Mouse (Mus musculus): Measurements from ENCODE around the gene Spsb2. TPM values are rescaled to one million over a fixed set of nuclear protein-coding genes. Genes with fewer than 3 reads are reported as not detected.

The Spsb2 gene
- total RNA-seq (2014; rRNA removed) (7.3 and 8.7 TPM in 2 replicates), polyA plus RNA-seq (2015; fragmentation: Nextera tagmentation; extraction: Ambion mirVana) (9.6 and 9.8 TPM in 2 replicates)

GRCm38 (mm10) chr6:124808358-124809012 lies at the start of gene Spsb2:
TSS of gene Spsb2 (plus strand) at chr6:124808661.
- Histone ChIP-seq H3K4me3 (ENCODE audit: low read length) (peak within 1 kb of the TSS; percentile 51), H3K27me3 (ENCODE audit: insufficient read depth, low read length) (no peaks in the 10 kb centered on the region), H3K4me1 (ENCODE audit: insufficient read depth, low read length) (peaks cover 22% of the 10 kb centered on the region), H3K9me3 (ENCODE audit: low read length) (no peaks in the 10 kb centered on the region), H3K4me2 (ENCODE audit: low read depth, low read length) (peak within 1 kb of the TSS; percentile 97), H3K36me3 (ENCODE audit: insufficient read depth, low read length) (no peaks in the 10 kb centered on the region), H3K27ac (peak within 1 kb of the TSS; percentile 78), H3K9ac (replicated peaks; ENCODE audit: low read length) (peak within 1 kb of the TSS; percentile 54)
- no peak for TF ChIP-seq CTCF (IDR thresholded peaks at IDR 0.05; ENCODE audit: low read depth)
- peak; percentile 36 for ATAC-seq
- 5% methylated on average over 29 of the region's 29 CpGs for WGBS
- peak; percentile 75 for DNase-seq (ENCODE audit: low spot score)

- Histone ChIP-seq H3K27ac (peak overlapping the region; percentile 97), H3K36me3 (ENCODE audit: insufficient read depth, low read length) (no peaks in the 10 kb centered on the region; the same call in 1 of the 2 replicates), H3K4me2 (ENCODE audit: low read depth, low read length) (no peak overlapping the region), H3K4me3 (ENCODE audit: low read length) (no peak overlapping the region), H3K27me3 (ENCODE audit: insufficient read depth, low read length) (no peaks in the 10 kb centered on the region), H3K4me1 (ENCODE audit: insufficient read depth, low read length) (peaks cover 31% of the 10 kb centered on the region), H3K9me3 (ENCODE audit: low read length) (no peaks in the 10 kb centered on the region), H3K9ac (replicated peaks; ENCODE audit: low read length) (no peak overlapping the region)
- no peak for ATAC-seq
- TF ChIP-seq CTCF (IDR thresholded peaks at IDR 0.05; ENCODE audit: low read depth) = no peak
- no peak for DNase-seq (ENCODE audit: low spot score)
- 51% methylated on average over 2 of the region's 2 CpGs for WGBS
Measured at GRCm38 (mm10) chr6:124758849-124759232, 49.6 kb upstream of the Spsb2 start.

GRCm38 (mm10) chr6:124759259-124759658 lies 49.2 kb upstream of the Spsb2 start:
- Histone ChIP-seq H3K36me3 (ENCODE audit: insufficient read depth, low read length) (no peaks in the 10 kb centered on the region; the same call in 1 of the 2 replicates), H3K4me2 (ENCODE audit: low read depth, low read length) (no peak overlapping the region), H3K9ac (replicated peaks; ENCODE audit: low read length) (no peak overlapping the region), H3K27ac (peak overlapping the region; percentile 97), H3K9me3 (ENCODE audit: low read length) (no peaks in the 10 kb centered on the region), H3K27me3 (ENCODE audit: insufficient read depth, low read length) (no peaks in the 10 kb centered on the region), H3K4me1 (ENCODE audit: insufficient read depth, low read length) (peaks cover 28% of the 10 kb centered on the region), H3K4me3 (ENCODE audit: low read length) (no peak overlapping the region)
- WGBS = 1% methylated on average over 5 of the region's 5 CpGs
- peak; percentile 83 for DNase-seq (ENCODE audit: low spot score)
- TF ChIP-seq CTCF (IDR thresholded peaks at IDR 0.05; ENCODE audit: low read depth) = peak; percentile 87
- ATAC-seq = no peak

GRCm38 (mm10) chr6:124765951-124766350 lies 42.5 kb upstream of the Spsb2 start:
- H3K4me1 ChIP-seq (ENCODE audit: insufficient read depth, low read length) = peaks cover 19% of the 10 kb centered on the region
- DNase-seq (ENCODE audit: low spot score) = no peak
- no peaks in the 10 kb centered on the region; the same call in 1 of the 2 replicates for H3K36me3 ChIP-seq (ENCODE audit: insufficient read depth, low read length)
- no peak overlapping the region for H3K27ac ChIP-seq
- H3K4me2 ChIP-seq (ENCODE audit: low read depth, low read length) = no peak overlapping the region
- H3K9ac ChIP-seq (replicated peaks; ENCODE audit: low read length) = no peak overlapping the region
- no peaks in the 10 kb centered on the region for H3K27me3 ChIP-seq (ENCODE audit: insufficient read depth, low read length)
- 86% methylated on average over 7 of the region's 7 CpGs for WGBS
- no peak overlapping the region for H3K4me3 ChIP-seq (ENCODE audit: low read length)
- no peak for TF ChIP-seq CTCF (IDR thresholded peaks at IDR 0.05; ENCODE audit: low read depth)
- ATAC-seq = no peak
- H3K9me3 ChIP-seq (ENCODE audit: low read length) = no peaks in the 10 kb centered on the region

GRCm38 (mm10) chr6:124767536-124767919 lies 40.9 kb upstream of the Spsb2 start:
- ATAC-seq (0 out of 2 replicates have a peak, but pooled peaks have one; percentile 0), DNase-seq (ENCODE audit: low spot score) (no peak)
- Histone ChIP-seq H3K4me1 (ENCODE audit: insufficient read depth, low read length) (peaks cover 19% of the 10 kb centered on the region), H3K9me3 (ENCODE audit: low read length) (no peaks in the 10 kb centered on the region), H3K27ac (peak overlapping the region; percentile 78; the same call in 1 of the 2 replicates), H3K4me3 (ENCODE audit: low read length) (no peak overlapping the region), H3K4me2 (ENCODE audit: low read depth, low read length) (peak overlapping the region; percentile 75), H3K36me3 (ENCODE audit: insufficient read depth, low read length) (no peaks in the 10 kb centered on the region; the same call in 1 of the 2 replicates), H3K9ac (replicated peaks; ENCODE audit: low read length) (peak overlapping the region; percentile 74; the same call in 1 of the 2 replicates), H3K27me3 (ENCODE audit: insufficient read depth, low read length) (no peaks in the 10 kb centered on the region)
- no peak for TF ChIP-seq CTCF (IDR thresholded peaks at IDR 0.05; ENCODE audit: low read depth)
- 34% methylated on average over 4 of the region's 4 CpGs for WGBS

- ATAC-seq = peak; percentile 59
- peak; percentile 46 for DNase-seq (ENCODE audit: low spot score)
Measured at GRCm38 (mm10) chr6:124767920-124768703, 40.3 kb upstream of the Spsb2 start.

More at GRCm38 (mm10) chr6:124767920-124768703, 40.3 kb upstream of the Spsb2 start:
- no peaks in the 10 kb centered on the region for H3K9me3 ChIP-seq (ENCODE audit: low read length)
- peak overlapping the region; percentile 75 for H3K4me2 ChIP-seq (ENCODE audit: low read depth, low read length)
- peak overlapping the region; percentile 59 for H3K4me3 ChIP-seq (ENCODE audit: low read length)
- H3K27ac ChIP-seq = peak overlapping the region; percentile 78
- WGBS = 17% methylated on average over 19 of the region's 19 CpGs
- peaks cover 19% of the 10 kb centered on the region for H3K4me1 ChIP-seq (ENCODE audit: insufficient read depth, low read length)
- no peak for TF ChIP-seq CTCF (IDR thresholded peaks at IDR 0.05; ENCODE audit: low read depth)
- peak overlapping the region; percentile 74 for H3K9ac ChIP-seq (replicated peaks; ENCODE audit: low read length)
- no peaks in the 10 kb centered on the region for H3K36me3 ChIP-seq (ENCODE audit: insufficient read depth, low read length)
- no peaks in the 10 kb centered on the region for H3K27me3 ChIP-seq (ENCODE audit: insufficient read depth, low read length)
